Mouse (Mus musculus) adrenal gland, adult 2 months (tissue): ENCODE data around the gene Flad1. TPM values are rescaled to one million over a fixed set of nuclear protein-coding genes. Genes with fewer than 3 reads are reported as not detected.
"Not testable (repeated sequence)": the region's sequence is repeated elsewhere in the genome, so short reads cannot be mapped to it uniquely, and the experiment has no call there.

Experiments
- DNase-seq: peaks from one replicate; pipeline ENCODE4 v3.0.0; 2021
- polyA plus RNA-seq: library from polyadenylated mRNA; depleted of rRNA; stranded (reverse); fragments of >200 nt; gene quantifications from 2 replicates; pipeline ENCODE4 v1.2.3, GENCODE M21; 2012
- total RNA-seq, 2 experiments: library from RNA; stranded (reverse); gene quantifications; 2 replicates each; pipeline ENCODE4 v1.2.3; 2021

Flad1 gene
- total and polyA plus RNA-seq, 3 experiments: 32.2 to 50.7 (median 45.2) TPM

DNA sequence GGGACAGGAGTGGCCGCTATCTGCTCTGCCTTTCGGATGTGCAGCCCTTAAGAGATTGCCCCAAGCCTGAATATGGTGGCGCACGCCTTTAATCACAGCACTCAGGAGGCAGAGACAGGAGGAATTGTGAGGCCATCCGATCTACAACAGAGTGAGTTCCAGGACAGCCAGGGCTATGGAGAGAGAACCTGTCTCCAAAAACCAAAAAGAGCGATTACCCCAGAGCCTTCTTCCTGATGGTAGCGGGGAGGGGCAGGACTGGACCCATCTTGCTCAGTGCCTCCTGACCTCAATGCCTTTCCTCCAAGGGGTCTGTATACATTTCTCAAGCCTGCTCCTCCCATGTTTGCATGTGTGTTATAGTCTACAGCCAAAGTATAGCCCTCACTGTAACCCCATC, 17.4 kb upstream of the Flad1 start:
- DNase-seq: not testable (repeated sequence)

DNA sequence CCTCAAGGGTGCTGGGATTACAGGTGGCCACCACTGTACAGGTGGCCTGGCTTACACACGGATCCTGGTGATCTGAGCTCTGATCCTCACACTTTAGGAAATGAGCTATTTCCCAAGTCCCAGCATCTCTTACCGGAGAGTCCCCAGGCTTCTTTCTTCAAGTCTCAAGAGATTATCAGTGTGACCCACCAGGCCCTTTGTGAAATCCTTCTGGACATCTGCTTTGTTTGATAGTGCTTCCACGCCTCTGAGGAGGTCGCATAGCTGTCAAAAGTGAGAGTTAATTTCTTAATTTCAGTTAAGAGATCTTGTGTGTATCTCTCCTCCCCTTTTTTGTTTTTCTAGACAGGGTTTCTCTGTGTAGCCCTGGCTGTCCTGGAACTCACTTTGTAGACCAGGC, 14.2 kb upstream of the Flad1 start:
- no peak for DNase-seq

DNA sequence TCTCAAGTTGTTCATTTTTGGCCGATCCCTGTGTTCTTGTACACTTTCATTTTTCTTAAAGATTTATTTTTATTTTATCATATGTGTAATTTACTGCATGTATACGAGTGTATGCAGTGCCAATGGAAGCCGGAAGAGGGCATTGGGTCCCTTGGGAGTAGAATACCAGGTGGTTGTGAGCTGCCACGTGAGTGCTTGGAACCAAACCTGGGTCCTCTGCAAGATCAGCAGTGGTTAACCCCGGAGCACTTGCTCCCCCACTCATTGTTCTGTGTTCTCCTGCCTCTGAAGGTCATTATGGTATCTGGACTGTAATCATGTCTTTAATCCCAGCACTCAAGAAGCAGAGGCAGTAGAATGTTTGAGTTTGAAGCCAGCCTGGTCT, 13.5 kb upstream of the Flad1 start:
- no peak for DNase-seq

DNA sequence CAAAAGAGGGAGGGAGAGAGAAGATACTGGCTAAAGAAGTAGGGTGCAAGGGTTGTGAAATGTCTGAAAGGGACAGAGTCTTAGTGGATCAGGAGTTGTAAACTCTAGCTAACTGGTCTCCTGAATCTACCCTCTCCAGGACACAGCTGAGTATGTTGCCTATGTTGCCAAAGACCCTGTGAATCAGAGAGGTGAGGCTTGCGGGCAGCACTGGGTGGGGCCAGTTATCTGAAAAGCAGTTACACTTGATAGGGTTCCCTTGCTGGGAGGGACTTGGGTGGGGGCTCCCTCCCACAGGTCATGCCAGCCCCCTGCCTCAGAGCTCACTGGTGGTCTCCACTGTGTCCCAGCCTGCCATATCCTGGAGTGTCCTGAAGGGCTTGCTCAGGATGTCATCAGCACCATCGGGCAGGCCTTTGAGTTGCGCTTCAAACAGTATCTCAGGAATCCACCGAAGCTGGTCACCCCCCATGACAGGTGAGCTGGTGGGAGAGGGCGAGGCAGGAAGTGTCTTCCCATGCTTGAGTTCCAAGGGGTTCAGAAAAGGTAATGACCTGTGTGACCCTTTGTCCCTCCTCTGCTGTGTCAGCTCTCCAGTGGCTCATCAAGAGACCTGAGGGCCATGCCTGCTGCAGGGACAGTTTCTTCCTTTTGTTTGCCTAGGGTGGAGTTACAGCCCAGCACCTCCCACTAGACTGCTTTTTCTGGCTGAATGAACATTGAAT, 12.9 kb upstream of the Flad1 start:
- no peak for DNase-seq

DNA sequence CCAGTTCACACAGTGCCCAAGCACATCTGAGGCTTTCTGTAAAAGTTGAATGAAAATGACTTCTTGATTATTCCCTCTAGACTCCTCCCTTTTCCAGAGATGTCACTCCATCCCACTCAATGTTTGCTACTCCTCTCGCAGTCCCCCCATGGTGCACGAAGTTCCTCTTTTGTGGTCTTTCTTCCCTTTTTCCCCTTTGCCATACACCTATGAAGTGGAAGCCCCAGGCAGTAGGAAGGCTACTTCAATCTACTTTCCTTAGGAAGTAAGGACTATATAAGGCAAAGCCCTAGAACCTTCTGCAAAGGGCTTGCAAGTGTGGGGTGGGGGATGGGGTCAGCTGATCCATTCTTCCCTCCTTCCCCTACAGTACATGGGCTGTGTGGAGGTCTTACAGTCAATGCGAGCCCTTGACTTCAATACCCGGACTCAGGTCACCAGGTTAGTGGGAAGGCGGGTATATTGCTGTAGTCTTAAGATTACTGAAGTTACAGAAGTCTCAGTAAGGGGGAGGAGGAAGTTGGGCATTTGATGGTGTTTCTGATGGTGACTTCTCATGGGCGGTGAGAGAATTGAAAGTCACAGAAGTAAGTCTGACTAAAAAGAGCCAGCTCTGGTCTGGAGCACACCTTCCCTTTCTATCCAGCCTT, 11.0 kb upstream of the Flad1 start:
- DNase-seq: no peak

DNA sequence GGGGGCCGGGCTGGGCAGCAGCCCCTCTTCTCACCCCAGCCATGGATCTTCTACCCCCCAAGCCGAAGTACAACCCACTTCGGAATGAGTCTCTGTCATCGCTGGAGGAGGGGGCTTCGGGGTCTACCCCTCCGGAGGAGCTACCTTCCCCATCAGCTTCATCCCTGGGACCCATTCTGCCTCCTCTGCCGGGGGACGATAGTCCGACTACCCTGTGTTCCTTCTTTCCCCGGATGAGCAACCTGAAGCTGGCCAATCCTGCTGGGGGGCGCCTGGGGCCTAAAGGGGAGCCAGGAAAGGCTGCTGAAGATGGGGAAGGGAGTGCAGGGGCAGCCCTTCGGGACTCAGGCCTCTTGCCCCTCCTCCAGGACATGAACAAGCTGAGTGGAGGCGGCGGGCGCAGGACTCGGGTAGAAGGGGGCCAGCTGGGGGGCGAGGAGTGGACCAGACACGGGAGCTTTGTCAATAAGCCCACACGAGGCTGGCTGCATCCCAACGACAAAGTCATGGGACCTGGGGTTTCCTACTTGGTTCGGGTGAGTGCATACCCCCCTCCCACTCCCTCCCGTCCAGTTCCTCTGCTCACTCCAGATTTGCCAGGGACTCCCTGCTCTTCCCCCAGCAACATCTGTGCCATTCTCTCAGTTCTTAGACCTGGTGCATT, 10.3 kb upstream of the Flad1 start:
- DNase-seq: no peak

DNA sequence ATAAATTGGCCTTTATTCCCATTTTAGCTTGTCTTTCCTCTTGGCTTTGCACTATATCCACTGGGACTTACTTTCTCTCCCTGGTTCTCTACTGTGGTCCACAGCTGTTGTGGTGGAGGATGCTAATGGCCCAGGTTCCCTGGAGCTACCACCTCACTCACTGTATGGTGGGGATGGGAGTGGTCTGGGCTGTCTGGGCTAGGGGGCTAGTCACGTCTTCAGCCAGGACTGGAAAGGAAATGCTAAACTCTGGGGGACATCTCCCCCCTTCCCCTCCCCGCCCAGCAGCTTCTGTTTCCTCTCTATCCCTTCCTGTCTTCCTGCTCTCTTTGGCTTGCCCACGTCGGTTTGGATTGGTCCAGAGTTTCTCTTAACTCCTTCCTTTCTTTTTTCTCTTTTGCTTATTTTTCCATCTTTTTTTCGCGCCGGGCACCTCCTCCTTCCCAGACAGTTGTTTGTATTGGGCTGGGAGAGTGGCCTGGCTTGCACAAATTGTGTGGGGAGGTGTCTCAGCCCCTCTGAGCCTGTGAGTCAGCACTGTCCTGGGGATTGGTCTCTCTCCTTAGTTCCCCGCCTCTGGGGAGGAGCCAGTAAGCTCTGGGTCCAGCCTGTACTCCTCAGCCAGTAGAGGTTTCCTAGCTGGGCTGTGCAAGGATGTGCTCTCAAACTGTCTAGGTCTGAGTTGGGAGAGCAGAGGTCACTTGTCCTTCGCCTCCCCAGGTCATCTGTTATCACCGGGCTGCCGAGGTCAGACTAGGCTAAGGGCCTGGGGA, 9.5 kb upstream of the Flad1 start:
- peak; percentile 90 for DNase-seq

DNA sequence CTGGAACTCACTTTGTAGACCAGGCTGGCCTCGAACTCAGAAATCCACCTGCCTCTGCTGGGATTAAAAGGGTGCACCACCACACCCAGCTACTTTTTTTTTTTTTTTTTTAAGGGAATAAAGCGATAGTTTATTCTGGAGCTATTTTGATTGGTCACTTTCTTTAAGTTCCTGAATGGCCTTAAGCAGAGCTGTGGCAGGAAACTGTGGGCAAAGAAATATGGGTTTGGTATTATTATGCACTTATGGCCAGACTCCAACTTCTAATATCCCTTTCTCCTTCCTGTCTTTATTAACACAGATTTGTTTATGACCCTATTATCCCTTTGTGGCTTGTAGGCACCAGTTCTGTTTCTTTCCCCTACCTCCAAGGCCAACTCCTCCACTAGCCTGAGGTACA, 8.8 kb upstream of the Flad1 start:
- no peak for DNase-seq

DNA sequence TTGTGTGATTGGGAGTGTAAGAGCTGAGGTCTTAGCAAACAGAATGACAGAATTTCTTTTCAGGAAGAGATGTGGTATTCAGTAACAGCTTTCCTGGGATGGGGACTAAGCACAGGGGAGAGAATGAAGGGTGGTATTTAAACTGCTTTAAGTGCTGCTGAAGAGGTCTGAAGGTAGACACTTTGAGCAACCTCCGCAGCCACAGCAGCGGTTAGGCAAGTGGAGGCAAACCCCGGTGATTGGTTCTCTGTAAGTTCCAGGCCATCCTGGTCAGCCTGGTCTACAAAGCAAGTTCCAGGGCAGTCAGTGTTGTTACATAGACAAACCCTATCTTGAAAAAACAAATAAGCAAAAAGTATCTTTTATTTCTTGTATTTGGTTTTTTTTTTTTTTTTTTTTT, 8.3 kb upstream of the Flad1 start:
- no peak for DNase-seq

DNA sequence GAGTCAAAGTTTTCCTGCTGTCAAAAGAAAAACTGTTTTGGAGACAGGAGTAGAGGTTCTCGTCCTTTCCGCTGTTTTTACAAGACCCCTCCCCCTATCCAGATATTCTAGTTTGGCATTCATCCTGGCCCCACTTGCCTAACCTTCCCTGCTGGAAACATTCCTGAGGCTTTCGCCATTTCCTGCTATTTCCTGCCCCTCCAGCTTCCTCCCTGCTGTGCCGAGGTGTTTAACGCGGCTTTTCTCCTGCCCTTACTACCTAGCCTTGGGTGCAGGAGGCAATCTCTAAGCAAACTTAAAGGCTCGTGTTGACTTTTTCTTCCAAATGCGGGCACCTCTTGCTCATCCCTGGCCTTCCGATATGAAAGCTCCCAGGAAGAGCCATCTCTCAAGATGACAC, 7.9 kb upstream of the Flad1 start:
- DNase-seq: peak; percentile 79

DNA sequence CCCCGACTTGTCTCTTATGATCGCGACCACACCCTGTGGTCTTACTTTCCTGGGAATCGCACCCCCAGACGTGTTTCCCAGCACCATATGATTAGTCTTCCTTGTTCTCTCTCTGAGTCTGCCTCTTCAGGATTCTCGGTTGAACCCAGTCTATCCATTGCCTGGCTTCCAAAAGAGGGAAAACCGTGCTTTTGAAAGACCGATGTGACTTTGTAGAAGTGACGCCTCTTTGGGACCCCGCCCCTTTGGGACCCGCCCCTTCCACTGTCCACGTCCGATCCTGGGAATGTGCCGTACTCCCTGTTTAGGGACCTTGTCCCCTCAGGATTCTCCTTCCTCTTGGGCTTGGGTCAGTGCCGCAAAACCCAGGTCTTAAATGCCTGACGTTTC, 7.2 kb upstream of the Flad1 start:
- DNase-seq: peak; percentile 90

DNA sequence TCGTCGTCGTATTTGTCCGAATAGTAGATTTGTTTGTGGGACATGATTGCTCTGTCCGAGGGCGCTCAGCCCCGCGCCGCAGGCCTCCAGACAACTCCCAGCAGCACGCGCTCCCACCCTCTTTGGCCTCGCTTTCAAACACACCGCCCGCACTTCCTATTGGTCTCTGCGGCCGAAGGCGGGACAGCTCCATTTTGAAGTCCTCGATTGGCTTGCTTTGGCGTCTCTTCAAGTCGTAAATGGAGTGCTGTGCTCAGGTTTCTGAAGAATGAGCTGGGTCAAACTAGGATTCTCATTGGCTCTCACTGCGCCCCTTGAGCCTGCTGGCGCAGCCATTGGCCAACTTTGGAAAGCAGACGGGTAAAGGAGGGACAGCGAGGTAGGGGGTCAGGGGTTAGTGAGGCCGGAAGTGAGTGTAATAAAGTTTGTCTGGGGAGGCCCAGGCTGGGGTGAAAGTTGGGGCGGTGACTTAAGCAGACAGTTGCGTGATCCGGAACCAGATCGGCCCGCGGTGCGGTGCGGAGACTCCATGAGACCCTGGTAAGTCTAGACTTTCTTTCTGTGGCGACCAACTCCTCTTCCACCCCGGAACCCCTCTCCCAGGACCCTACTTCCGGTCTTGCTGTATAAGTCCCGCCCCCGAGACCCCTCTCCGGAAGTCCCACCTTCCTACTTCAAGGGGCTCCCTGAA, 6.6 kb upstream of the Flad1 start, which contains the start of the genes Cks1b and Shc1:
Gene Cks1b, minus strand, starts transcription at position 214 of the 691 bp plus-strand sequence.
Gene Shc1, plus strand, starts transcription at position 274 of the 691 bp plus-strand sequence.
- DNase-seq: peak; percentile 96

DNA sequence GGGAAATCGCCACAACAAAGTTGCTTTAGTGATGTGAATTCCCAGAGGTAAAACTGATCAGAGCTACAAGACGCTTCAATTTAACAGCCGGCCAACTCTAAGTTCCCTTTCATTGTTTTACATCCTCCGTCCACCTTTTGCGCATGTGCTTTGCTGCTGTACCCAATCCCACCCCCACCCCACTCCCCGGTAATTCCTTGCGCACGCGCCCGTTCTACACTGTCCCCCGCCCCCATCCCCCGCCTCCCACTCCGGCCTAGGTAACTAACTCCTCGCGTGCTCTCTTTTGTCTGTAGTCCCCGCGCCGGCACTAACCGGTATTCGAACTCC, 6.1 kb upstream of the Flad1 start:
- DNase-seq: no peak

DNA sequence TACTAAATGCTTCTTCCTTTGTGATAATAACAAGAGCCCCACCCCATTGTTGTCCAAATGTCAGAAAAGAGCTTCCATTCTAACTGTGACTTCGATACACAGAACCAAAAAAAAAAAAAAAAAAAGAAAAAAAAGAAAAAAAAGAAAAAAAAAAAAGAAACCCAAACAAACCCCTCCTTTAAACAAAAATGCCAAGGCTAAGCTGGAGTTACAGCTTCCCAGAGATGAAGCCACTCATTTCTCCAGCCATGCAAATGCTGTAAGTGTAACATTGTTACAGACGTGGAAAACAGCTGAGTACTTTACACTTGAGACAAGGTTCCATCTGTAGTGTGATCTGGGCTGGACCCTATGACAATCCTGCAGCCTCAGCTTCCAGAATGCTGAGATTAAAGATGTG, 5.5 kb upstream of the Flad1 start:
- DNase-seq: no peak

DNA sequence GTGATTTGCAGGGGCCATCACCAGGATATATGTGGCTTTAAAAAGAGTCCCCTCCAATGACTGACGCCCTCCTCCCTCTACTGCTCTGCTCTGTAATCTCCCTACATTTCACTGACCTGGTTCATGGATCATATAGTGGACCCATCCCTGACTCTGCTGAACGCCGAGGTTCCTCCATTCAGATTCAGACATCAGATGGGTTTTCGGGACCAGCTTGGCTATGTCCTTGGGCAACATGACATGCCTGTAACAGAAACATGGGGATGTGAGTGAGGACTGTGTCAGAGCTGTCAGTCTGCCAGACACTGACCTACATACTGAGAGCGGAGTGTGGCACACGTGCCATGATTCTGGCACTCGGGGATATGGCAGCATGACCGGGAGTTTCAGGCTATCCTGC, 4.5 kb upstream of the Flad1 start:
- no peak for DNase-seq

DNA sequence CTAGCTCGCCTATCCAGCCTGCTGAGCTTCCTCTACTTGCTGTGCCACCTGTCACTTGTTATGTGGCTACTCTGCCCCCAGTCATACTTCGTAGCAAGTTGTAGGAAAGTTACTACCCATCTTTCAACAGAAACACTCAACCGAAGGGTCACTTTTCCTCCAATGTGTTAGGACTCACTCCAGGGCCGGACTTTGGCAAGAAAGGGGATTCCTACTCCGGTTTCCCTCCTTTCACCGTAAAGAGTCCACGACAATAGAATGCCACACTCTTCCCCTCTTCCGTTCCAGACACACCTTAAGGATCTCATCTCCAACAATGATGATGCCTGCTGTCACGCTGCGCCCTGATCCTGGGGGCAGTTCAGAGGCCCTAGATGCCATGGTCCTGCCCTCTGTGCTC, 806 bp downstream of the Flad1 start:
- DNase-seq: no peak

DNA sequence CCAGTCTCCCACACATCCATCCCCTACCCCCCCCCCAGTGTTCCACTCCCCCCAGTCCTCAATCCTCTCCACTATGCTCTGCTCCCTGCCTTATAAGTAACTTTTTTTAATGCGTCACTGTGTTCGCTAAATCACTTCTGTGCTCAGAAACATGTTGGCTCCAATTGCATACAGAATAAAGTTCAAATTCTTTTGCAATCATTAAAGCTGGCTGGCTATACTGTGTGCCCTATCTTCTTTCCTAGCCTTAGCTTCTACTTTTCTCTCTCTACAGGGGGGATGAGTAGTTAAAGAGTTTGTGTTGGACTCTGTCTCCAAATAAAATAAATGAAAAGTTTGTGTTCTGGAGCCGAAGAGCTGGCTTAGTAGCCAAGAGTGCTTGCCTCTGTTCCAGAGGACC, 2.0 kb downstream of the Flad1 start:
- DNase-seq: no peak

DNA sequence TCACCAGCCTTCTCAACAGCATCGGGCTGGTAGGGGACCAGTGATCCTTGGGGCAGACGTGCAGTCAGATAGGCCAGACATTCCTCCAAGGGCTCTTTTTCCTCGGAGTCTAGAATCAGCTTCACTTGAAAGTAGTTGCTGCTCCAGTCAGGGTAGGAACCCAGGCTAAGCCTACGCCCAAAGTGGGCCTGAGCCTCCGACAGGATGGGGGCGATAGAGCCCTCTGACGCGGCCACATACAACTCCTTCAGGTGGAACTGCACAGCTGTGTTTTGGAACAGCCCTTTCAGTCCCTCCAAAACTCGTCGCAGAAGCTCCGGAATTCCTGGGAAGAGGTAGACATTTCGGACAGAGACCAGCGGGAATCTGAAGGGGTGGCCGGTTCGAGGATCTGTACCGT, 3.2 kb downstream of the Flad1 start:
- no peak for DNase-seq

DNA sequence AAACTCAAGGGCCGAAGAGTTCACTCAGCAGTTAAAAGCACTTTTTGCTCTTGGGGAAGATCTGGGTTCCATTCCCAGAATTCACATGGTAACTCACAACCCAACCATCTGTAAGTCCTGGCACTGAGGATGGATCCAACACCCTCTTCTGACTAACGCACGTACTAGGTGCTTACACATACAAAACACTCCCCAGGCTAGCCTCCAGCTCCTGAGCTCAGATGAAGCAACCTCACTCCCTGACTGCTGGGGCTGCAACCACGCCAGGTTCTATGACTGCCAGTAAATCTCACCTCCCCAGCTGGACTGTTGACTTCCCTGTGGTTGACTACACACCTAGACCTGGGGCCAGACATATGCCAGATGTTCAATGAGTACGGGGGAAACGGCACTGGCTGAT, 4.8 kb downstream of the Flad1 start:
- no peak for DNase-seq

DNA sequence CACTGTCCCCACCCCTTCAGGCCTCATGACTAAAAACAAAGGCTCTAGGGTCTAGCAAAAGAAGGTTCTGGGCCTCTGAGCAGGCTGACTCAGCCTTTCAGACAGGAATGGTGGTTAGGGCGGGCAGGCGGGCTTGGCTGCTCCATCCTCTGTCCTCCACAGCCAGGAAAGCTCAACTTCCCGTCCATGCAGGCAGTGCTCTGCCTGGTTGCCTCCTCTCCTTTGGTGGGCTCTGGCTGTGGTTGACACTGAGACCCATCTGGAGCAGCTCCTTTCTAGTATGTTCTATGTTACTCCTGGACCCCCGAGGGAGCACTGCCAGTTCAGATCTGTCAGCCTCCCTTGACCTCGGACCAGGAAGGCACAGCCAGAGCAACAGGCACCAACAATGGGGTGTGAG, 9.0 kb downstream of the Flad1 start, which contains the start of gene Lenep:
Gene Lenep, minus strand, starts transcription at position 101 of the 400 bp plus-strand sequence.
- no peak for DNase-seq

DNA sequence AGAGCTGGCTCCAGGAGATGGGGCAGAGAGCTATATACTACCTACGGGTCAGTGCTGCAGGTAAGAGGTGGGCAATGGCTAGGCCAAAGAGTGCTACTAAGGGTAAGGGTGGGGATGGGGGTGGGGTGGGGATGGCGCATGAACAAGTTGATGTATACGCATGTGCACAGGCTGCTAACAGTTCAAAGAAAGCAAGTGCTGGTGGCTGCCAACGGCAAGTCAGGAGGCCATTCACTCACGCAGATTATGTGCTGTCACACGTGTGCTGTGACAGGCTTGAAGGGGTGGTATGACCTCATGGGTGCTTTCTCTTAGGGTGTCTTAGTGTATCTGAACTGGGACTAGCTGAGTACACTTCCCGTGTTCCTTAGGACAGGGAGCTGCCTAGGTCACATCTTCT, 10.3 kb downstream of the Flad1 start:
- no peak for DNase-seq

DNA sequence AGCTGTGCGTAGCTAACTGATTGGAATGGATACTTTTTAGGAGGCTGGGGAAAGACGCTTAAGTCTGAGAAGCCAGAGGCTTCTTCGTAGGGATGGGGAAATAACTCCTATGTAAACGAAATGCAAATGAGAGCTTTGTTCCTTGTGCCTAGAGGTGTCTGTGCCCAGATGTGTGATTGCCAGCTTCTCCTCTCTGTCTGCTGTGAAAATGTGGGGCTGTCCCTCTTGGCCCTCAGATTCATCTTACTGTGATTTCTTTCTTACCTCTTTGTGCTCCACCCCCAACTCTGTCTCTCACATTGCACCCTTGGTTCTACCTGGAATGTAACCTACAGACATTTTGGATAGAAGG, 15.0 kb downstream of the Flad1 start:
- no peak for DNase-seq
